Mouse (Mus musculus): Measurements from ENCODE around the gene Krtap6-2.
A peak's percentile ranks its signal among the peaks of the same experiment; 100 is the strongest.

Krtap6-2 gene

GRCm38 (mm10) chr16:89420011-89420410 is at the start of gene Krtap6-2:
Krtap6-2 (minus strand) TSS chr16:89420111.
- DNase-seq (ENCODE audit: low spot score), result no peak

GRCm38 (mm10) chr16:89461189-89461588 is 41.3 kb upstream of the Krtap6-2 start:
- DNase-seq (ENCODE audit: low spot score), result peak; percentile 15

- DNase-seq (ENCODE audit: low spot score), result no peak
Measured at GRCm38 (mm10) chr16:89429586-89429985, 9.7 kb upstream of the Krtap6-2 start.

GRCm38 (mm10) chr16:89425310-89425709 is 5.4 kb upstream of the Krtap6-2 start:
- no peak for DNase-seq (ENCODE audit: low spot score)

GRCm38 (mm10) chr16:89416311-89416710 is 3.6 kb downstream of the Krtap6-2 start:
- no peak for DNase-seq (ENCODE audit: low spot score)

GRCm38 (mm10) chr16:89410345-89411068 is 9.4 kb downstream of the Krtap6-2 start:
- DNase-seq (ENCODE audit: low spot score), result no peak

GRCm38 (mm10) chr16:89403768-89404167 is 16.1 kb downstream of the Krtap6-2 start, which contains the start of gene Krtap21-1:
Krtap21-1 (minus strand) TSS chr16:89403868.
- no peak for DNase-seq (ENCODE audit: low spot score)

- no peak for DNase-seq (ENCODE audit: low spot score)
Measured at GRCm38 (mm10) chr16:89372734-89373461, 47.0 kb downstream of the Krtap6-2 start.

Measured in retina, embryonic 14.5 days (tissue).